Mouse (Mus musculus) gastrocnemius, postnatal 36 days (tissue): ENCODE data around the gene Sf3a2. TPM values are rescaled to one million over a fixed set of nuclear protein-coding genes. Genes with fewer than 3 reads are reported as not detected.

Experiments used
- DNase-seq, 2 experiments: peaks; one replicate each; pipeline ENCODE4 v3.0.0; 2022
- intact Hi-C: fragments of 180-260 bp; cut with DNase I; formaldehyde crosslinking; loops from one replicate; pipeline ENCODE4 v1.15.1; 2025
- total RNA-seq, 2 experiments: library from RNA; stranded (reverse); gene quantifications; 2 replicates each; pipeline ENCODE4 v1.2.3; 2021

The Sf3a2 gene
- total RNA-seq, 2 experiments from 2014 or later, result 23.1 to 29.4 TPM

DNA sequence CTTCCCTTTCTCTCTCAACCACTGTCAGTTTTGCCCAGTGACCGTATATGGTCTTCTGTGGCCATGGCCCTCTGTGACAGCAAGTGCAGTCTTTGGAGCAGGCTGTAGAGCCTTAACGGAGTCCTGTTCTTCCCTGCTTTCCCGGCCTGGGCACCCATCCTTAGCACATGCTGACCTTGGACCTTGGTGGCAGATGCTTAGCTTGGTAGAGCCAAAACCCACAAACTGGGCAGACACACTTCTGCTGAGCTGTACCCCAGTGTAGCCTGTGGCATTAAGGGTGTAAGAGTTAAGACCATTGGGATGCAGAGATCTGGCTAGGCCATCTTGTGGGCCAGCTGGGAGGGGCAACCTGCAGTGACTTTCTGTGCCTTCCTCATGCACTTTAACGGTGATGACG lies 24.2 kb upstream of the Sf3a2 start:
- DNase-seq, result no peak
- intact Hi-C loops, result loop anchor here (2.0 kb wide), 1 partner anchor 15 kb away; no protein-coding TSS in a partner anchor

DNA sequence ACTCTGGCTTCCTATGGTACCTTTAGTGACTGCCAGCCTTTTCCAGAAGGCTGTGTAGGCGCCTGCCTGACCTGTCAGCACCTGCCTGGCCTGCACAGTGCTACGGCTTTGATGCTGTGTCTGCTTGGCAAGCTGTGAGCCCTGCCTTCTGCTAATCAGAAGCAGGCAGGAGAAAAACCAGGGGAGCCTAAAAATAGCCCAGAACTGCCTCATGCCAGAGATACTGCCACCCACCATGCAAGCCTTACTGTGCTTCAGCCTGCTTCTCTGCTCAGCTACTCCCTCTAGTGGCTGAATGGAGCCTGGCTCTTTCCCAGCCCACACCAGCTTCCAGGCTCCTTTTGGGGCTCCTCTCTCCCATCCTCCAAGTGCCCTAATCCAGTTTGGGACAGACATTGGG lies 23.4 kb upstream of the Sf3a2 start:
- peak; percentile 70 to 79 for DNase-seq
- intact Hi-C loops, result loop anchor here (2.0 kb wide), 1 partner anchor 16 kb away; no protein-coding TSS in a partner anchor

DNA sequence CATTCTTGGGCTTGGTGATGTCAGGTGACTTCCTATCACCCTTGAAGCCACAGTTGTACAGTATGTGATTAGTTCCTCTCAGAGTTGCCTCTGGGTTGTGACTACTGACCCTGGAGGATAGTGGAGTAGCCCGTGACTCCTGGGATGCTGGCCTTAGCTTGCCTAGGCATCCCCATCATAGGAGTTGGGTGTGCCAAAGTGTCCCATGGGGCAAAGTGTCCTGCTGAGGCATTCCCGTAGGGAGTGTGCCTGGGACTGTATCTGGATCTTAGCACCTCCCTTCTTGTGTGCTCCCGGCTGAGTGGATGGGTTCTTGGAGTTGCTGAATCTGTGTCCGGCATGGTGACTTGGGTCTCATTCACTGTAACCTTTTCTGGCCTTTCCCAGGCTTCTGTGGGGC lies 23.0 kb upstream of the Sf3a2 start:
- intact Hi-C loops, result loop anchor here (2.0 kb wide), 1 partner anchor 16 kb away; no protein-coding TSS in a partner anchor
- no peak for DNase-seq

DNA sequence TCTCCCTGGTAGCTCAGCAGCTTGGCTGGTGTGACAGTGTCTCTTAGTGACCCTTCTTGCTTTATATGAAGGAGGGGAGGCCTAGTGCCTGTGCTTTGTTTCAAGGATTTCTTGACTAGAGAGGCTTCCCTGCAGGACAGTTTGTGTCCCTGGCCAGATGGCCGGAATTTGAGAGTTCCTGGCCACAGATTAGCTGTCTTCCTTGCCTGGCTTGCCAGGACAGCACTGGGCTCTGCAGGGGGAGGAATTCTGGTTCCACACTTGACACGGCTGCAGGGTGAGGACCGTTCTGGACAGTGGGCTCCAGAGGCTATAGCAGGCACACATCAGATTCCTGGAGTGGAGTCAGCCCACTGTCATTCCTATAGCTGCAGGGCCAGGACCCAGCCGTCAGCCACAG lies 22.3 kb upstream of the Sf3a2 start:
- no peak for DNase-seq
- intact Hi-C loops, result loop anchor here (2.0 kb wide), 1 partner anchor 17 kb away; no protein-coding TSS in a partner anchor

DNA sequence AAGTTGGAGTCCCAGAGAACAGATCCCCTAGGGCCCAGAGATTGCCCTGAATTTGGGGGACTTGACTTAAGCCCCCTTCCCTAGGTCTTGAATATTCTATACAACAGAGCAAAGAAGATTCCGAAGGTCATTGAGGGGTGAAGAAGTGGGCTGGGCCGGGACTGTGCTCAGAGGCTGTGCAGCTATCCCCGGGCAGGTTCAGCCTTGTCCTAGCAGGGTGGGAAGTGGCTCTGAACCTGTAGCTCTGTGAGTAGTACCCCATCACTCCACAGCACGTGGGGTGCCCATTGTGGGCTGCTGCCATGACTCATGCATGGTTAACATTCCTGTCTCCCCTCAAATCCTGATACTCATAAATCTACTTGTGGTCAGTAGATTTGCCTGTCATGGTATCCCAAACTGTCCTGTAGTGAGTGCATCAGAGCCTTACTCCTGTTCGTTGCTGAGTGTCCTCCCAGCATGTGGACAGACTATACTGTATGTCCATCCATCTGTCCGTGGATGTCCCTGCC lies 21.6 kb upstream of the Sf3a2 start:
- DNase-seq, result no peak
- intact Hi-C loops, result no loop called here

DNA sequence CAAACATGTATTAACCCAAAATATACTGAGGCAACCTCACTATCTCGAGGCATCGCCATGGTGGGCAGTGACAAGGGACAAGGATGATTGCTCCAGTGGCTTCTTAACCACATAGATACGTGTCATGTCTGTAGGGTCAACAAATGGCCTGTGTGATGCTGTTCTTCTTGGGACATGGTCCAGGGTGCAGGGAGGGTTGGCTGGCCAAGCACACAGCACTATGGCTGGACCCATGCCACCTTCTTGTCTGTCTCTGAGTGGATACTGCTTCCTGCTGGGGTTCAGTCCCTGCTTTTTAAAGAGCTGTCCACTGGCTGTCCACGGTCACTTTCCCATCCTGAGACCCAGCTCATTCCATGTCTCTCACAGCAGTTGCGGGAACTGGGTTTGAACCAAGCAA lies 20.9 kb upstream of the Sf3a2 start:
- intact Hi-C loops, result no loop called here
- DNase-seq, result no peak

DNA sequence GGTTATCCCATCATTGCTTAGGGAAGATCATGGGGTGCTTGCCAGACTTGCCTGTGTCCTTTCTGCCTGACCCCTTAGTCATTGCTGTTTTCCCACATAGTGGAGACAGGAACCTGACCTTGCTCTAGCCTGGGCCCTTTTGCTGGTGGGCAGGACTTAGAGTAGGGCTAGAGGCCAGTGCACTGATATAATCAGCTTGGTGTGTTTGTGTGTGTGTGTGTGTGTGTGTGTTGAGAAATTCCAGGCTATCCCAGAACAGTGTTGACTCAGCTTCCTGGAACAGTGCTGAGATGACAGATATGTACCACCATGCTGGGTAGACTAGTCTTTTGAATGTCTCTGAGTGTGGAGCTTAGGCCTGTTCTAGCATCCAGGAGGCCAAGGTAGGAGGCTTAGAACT lies 18.4 kb upstream of the Sf3a2 start:
- no peak for DNase-seq
- intact Hi-C loops, result no loop called here

DNA sequence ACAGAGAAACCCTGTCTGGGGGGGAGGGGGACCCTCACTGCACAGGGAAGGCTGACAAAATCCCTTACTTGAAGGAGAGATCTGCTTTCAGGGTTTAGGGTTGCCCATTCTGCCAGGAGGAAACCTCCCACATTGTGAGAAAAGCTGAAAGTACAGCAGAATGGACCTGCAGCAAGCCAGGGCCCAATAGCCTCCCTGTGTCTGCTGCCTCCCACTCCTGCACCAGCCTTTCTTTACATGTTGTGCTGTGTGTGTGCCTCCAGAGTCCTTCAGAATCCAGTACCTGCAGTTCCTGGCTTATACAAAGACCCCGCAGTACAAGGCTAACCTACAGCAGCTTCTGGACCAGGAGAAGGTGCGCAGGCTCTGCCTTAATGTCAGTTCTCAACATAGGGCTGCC lies 13.7 kb upstream of the Sf3a2 start:
- intact Hi-C loops, result loop anchor here (5.0 kb wide), 1 partner anchor 37 kb away; no protein-coding TSS in a partner anchor
- no peak for DNase-seq

DNA sequence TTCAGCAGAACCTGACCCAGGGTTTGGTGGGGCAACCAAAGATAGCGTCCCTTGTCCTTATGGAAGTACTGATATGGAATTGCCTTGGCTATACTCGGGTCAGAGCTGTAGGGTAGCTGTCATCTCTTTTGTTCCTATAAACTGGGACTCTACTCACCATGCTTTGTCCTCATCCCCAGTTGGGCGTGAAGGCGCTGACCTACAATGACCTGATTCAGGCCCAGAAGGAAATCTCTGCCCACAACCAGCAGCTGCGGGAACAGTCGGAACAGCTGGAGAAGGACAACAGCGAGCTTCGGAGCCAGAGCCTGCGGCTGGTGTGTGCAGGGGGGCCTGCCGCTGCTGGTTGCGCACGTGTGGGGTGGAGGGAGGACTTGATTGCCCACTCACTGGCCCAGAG lies 13.1 kb upstream of the Sf3a2 start:
- DNase-seq, result no peak
- intact Hi-C loops, result loop anchor here (5.0 kb wide), 1 partner anchor 38 kb away; no protein-coding TSS in a partner anchor

DNA sequence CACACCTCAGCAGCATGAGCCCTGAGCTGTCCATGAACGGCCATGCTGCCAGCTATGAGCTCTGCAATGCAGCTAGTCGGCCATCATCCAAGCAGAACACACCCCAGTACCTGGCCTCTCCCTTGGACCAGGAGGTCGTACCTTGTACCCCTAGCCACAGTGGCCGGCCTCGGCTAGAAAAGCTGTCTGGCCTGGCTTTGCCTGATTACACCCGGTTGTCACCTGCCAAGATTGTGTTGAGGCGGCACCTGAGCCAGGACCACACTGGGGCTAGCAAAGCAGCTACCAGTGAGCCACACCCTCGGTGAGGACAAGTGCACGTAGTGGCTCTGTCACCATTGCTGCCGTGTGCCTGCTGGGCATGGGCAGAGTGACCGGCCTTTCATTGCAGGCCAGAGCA lies 12.0 kb upstream of the Sf3a2 start:
- DNase-seq, result no peak
- intact Hi-C loops, result no loop called here

DNA sequence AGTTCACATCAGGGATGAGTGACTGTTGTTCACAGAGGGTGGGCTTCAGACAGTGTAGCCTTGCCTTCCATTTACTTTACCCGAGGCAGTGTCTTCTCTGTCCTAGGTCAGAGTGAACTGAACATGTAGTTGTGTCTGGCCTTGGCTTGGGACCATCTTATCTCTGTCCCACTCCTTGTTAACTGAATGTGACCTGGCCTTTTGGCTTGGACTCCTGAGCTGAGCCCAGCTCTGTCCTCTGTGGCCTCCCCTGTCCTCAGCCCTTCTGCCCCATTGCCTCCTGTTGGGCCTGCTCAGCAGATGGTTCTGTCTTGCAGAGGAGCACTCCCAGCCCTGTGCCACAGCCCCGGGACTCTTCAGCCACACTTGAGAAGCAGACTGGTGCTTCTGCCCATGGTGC lies 10.5 kb upstream of the Sf3a2 start:
- intact Hi-C loops, result no loop called here
- no peak for DNase-seq

DNA sequence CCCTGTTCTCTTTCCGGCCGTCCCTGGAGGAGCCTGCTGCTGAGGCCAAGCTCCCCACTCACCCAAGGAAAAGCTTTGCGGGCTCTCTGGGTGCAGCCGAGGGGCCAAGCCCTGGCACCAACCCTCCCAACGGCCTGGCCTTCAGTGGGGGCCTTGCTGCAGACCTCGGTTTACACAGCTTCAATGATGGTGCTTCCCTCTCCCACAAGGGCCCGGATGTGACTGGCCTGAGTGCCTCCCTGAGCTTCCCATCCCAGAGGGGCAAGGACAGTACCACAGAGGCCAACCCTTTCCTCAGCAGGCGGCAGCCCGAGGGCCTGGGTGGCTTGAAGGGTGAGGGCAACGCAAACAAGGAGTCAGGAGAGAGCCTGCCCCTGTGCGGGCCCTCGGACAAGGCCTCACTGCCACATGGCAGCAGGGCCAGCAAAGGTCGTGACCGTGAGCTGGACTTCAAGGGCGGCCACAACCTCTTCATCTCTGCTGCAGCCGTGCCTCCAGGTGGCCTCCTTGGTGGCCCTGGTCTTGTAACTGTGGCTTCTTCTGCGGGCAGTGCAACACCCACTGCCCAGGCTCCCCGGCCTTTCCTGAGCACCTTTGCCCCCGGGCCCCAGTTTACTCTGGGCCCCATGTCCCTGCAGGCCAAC lies 7.1 kb upstream of the Sf3a2 start:
- no peak for DNase-seq
- intact Hi-C loops, result no loop called here

DNA sequence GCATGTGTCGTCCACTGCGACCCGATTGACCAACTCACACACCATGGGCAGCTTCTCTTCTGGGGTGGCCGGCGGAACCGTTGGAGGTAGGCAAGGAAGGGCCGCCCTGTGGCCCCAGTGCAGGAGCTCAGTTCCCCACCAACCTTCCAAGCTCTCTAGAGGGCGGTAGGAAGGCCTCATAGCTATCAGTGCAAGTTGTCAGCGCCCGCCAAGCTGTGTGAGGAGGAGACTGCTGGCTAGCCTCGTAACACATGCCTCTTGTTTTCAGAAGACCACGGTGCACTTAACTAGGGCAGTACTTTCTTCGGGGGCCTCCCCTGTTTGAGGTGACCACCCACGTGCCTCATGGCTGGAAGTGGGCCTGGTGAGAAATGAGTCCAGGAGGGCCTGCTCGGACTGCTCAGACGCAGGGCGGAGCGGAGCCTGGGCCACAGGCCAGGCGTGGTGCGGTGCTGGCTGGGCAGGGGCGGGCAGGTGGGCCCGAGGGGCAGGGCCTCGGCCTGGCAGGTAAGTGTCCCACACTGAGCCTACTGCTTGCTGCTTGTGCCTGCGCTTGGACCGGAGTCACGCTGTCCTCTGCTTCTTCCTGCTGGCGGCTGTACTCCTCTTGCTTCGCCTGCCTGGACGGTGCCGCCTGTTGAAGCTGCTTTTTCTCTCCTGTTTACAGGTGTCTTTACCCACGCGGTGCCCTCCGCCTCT lies 6.4 kb upstream of the Sf3a2 start:
- no peak for DNase-seq
- intact Hi-C loops, result no loop called here

DNA sequence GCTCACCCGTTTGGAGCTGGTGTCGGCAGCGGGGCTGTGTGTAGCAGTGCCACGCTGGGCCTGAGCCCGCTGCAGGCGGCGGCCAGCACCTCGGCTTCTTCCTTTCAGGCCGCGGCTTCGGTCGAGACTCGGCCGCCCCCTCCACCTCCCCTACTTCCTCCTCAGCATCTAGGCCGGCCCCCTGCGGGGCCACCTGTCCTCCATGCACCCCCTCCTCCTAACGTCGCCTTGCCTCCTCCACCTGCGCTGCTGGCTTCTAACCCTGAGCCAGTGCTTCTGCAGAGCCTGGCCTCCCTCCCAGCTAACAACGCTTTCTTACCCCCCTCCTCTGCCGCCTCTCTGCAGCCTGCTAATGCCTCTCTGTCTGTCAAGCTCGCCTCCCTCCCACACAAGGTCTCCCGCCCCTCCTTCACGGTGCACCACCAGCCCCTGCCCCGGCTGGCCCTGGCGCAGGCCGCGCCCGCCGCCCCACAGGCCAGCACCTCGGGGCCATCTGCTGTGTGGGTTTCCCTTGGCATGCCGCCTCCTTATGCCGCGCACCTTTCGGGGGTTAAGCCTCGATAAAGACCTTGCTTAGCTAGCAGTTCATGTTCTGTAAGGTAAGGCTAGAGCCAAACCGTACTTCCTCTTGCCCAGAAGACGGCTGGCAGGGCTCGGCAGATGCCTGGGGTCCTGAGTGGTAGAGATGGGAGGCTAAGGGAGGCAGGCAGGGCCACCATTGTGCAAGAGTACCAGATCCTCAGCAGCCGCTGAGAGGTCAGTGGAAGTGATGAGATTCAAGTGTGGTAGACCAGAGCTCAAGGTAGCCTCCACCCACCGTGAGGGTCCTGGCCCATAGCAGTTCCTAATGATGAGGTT lies 5.6 kb upstream of the Sf3a2 start:
- intact Hi-C loops, result no loop called here
- no peak for DNase-seq

DNA sequence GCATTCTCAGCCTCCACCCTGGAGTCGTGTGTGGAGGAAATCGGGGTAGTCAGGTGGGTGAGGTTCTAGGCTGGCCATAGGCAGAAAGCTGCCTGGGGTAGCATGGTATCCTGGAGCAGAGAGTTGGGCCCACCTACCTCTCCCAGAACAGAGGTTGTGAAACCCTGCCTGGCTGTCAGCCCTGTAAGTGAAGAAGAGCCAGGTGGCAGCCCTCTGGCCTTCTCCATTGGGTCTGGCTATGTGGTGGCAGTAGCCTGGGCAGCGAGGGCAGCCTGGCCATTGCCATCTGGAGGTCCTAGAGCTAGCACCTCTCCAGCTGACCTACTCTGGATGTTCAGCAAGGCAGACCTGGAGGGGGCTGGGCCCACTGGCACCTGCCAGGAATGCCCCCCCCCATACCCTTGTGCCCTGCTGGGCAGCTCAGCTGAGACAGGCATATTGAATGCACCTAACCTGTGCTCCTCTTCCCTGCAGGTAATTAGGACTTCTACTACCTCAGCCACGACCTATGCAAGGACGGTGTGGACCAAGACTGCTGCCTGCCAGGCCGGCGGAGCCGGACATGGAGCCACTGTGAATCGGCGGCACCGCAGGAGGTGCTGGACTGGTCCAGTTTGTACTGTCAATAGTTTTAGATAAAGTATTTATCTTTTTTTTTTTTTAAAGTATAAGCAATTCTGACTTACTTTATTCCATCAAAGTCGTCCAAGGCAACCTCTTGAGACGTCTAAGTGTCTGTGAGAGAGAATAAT lies 4.8 kb upstream of the Sf3a2 start:
- intact Hi-C loops, result no loop called here
- DNase-seq, result no peak

DNA sequence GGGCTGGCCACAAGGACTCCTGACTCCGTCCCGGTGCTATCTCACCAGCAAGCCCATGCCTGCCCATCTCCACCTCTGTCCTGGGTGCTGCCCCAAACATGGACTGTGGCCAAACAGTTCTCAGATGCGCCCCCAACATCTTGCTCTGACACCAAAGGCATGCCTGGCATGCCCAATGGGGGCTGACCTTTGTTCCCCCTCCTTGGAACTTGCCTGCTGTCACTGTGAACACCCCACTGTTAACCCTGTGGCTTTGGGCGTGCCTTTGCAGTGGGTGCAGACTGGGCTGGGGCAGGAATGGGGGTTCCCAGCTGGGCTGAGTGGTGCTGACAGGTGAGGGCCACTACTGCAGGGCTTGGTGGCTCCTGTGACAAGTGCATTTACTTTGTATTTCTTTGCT lies 4.2 kb upstream of the Sf3a2 start:
- DNase-seq, result no peak
- intact Hi-C loops, result no loop called here

DNA sequence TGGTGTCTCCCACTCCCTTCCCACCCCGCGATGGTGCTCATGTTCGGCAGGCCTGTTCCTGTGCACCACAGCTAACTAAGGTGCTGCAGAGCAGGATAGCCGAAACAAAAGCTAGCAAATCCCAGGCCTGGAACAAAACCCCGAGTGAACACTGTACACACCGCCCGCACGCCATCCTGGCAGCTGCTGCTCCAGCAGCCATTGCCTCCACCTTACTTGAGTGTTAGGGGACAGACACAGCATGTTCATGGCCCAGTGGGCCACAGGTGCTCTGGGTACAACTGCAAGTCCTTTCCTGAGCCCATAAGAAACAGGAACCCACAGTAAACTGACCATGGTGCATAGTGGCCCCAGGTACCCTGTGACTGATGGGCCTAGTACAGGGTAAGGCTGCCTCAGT lies 3.2 kb upstream of the Sf3a2 start:
- DNase-seq, result no peak
- intact Hi-C loops, result no loop called here

DNA sequence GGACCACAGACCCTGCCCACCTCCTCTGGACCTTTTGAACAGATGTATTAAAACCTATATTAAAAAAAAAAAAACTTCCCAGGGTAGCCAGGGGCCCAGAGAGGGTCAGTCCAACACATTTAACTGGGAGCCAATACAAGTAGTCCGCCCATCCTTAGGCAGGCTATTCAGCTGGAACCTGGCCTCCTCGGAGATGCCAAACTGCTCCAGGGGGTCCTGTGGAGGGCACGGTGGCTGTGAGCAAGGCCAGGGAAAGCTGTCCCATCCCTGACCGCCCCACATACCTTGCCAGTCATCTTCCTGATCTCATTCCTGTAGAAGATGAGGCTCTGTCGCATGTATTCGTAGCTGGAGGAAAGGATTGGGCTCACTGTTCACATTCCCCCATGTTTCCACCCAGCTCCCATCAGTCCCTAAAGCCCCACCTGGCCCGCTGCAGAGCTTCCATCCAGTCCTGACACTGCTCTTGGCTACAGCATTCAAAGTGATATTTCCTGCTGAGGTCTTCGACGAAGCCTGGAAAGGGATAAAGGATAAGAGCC lies 1.6 kb upstream of the Sf3a2 start:
- no peak for DNase-seq
- intact Hi-C loops, result no loop called here

DNA sequence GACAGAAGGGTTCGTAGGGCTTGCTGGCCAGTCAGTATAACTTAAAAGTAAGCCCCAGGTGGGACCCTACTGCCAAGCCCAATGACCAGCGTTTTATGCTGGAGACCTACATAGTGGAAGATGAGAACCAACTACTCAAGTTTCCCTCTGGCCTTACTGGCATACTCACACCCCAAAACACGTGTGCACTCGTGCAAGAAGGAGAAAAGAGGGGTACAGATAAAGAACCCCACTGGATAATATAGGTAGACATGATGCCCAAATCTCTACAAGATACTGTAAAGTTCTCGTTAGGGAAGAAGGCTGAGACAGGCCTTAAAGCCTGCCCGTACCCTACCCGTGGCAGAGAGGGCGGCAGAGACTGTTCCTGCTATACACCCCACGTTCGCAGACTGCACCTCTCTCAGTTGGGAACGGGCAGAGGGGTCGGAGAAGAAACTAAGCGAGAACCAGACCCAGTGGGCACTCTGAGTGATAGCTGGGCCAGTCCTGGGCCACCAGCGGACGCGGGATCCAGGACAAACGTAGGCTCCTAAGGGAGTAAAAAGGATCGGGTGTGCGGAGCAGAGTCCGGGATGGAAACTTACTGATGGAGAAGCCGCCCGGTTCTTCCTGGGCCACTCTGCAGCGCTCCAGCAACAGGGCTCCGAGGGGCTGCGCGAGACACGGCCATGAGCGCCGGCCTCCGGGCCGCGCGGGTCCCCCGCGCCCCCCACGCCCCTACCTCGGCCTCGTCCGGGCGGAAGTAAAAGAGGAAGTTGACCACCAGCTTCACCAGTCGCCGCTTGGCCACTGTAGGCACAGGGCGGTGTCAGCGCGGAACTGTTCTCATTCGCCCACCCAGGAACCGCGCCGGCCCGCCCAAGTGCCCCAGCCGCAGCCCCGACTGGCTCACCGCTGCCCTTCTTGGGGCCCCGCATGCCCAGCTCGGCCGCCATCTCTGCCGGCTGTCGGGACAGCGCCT lies 530 bp upstream of the Sf3a2 start:
- DNase-seq, result no peak
- intact Hi-C loops, result no loop called here
